Mouse (Mus musculus) embryonic facial prominence, embryonic 13.5 days (tissue): ENCODE results near the gene Slc38a1. TPM values are rescaled to one million over a fixed set of nuclear protein-coding genes. Genes with fewer than 3 reads are reported as not detected.

ENCODE experiments used
- ATAC-seq: fragments of 200-750 bp; cut with Nextera tagmentation; 2 replicates; pipeline ENCODE4 v1.8.0; 2017; ENCODE audit warnings: low read depth; ENCODE audit not compliant: insufficient number of reproducible peaks, insufficient read depth, low FRiP score, low TSS enrichment
- H3K27ac ChIP-seq: fragments of 300-500 bp; sonication (generic); 2 replicates; pipeline ENCODE4 v1.5.1; 2015; ENCODE audit warnings: moderate library complexity, mild to moderate bottlenecking, inconsistent platforms
- H3K27me3 ChIP-seq: fragments of 300-500 bp; sonication (generic); 2 replicates; pipeline ENCODE4 v1.6.1; 2015; ENCODE audit warnings: mild to moderate bottlenecking, inconsistent platforms
- H3K36me3 ChIP-seq: fragments of 300-500 bp; sonication (generic); 2 replicates; pipeline ENCODE4 v1.6.1; 2015; ENCODE audit warnings: mild to moderate bottlenecking, inconsistent platforms
- H3K4me1 ChIP-seq: fragments of 300-500 bp; sonication (generic); 2 replicates; pipeline ENCODE4 v1.6.1; 2015; ENCODE audit warnings: inconsistent platforms
- H3K4me2 ChIP-seq: fragments of 300-500 bp; sonication (generic); 2 replicates; pipeline ENCODE4 v1.6.1; 2015; ENCODE audit warnings: moderate library complexity, mild to moderate bottlenecking, inconsistent platforms
- H3K4me3 ChIP-seq: fragments of 300-500 bp; sonication (generic); 2 replicates; pipeline ENCODE4 v1.5.1; 2015; ENCODE audit warnings: mild to moderate bottlenecking, inconsistent platforms
- H3K9ac ChIP-seq: fragments of 300-500 bp; sonication (generic); 2 replicates; pipeline ENCODE4 v1.6.1; 2015; ENCODE audit warnings: mild to moderate bottlenecking, inconsistent platforms
- H3K9me3 ChIP-seq: fragments of 300-500 bp; sonication (generic); 2 replicates; pipeline ENCODE4 v1.6.1; 2016; ENCODE audit warnings: inconsistent platforms
- WGBS: fragments of 180-500 bp; shearing (Covaris S2); methylation state at CpG from one replicate; pipeline ENCODE4 v1.1.7; 2015; ENCODE audit warnings: mixed read lengths; 5-methylcytosine and 5-hydroxymethylcytosine counted together
- polyA plus RNA-seq: library from polyadenylated mRNA; unstranded; fragments of >200 nt; fragmentation: Nextera tagmentation; extraction: Ambion mirVana; gene quantifications from 2 replicates; pipeline ENCODE4 v1.2.1, GENCODE M21; 2015

The Slc38a1 gene
- 64.2 and 74.6 TPM in 2 replicates for polyA plus RNA-seq

GRCm38 (mm10) chr15:96642436-96643405 is at the start of gene Slc38a1:
Gene Slc38a1 (minus strand): TSS chr15:96642913.
- peaks cover 5% of the 10 kb centered on the region for H3K36me3 ChIP-seq
- H3K4me1 ChIP-seq, result peaks cover 33% of the 10 kb centered on the region
- H3K4me3 ChIP-seq, result peak within 1 kb of the TSS; percentile 64
- peak within 1 kb of the TSS; percentile 90 for H3K4me2 ChIP-seq
- peak within 1 kb of the TSS; percentile 93 for H3K27ac ChIP-seq
- no peaks in the 10 kb centered on the region for H3K27me3 ChIP-seq
- under 1% methylated on average over 70 of the region's 70 CpGs for WGBS
- peak; percentile 81 for ATAC-seq
- peak within 1 kb of the TSS; percentile 89 for H3K9ac ChIP-seq
- H3K9me3 ChIP-seq, result no peaks in the 10 kb centered on the region

- Histone ChIP-seq H3K4me1 (peaks cover 34% of the 10 kb centered on the region), H3K4me3 (no peak overlapping the region), H3K36me3 (peaks cover 85% of the 10 kb centered on the region), H3K4me2 (no peak overlapping the region), H3K9me3 (no peaks in the 10 kb centered on the region), H3K27me3 (no peaks in the 10 kb centered on the region), H3K27ac (0 out of 2 replicates have a peak overlapping the region, but pooled peaks have one; percentile 16), H3K9ac (no peak overlapping the region)
- WGBS, result 94% methylated on average over 11 of the region's 11 CpGs
- ATAC-seq, result no peak
Measured at GRCm38 (mm10) chr15:96692401-96692800, 49.7 kb upstream of the Slc38a1 start.

GRCm38 (mm10) chr15:96691381-96691780 is 48.7 kb upstream of the Slc38a1 start:
- Histone ChIP-seq H3K9me3 (no peaks in the 10 kb centered on the region), H3K27ac (no peak overlapping the region), H3K4me2 (no peak overlapping the region), H3K36me3 (peaks cover 87% of the 10 kb centered on the region), H3K27me3 (no peaks in the 10 kb centered on the region), H3K4me1 (peaks cover 24% of the 10 kb centered on the region), H3K9ac (no peak overlapping the region), H3K4me3 (no peak overlapping the region)
- ATAC-seq, result no peak
- WGBS, result 89% methylated on average over 15 of the region's 15 CpGs

GRCm38 (mm10) chr15:96690829-96691228 is 48.1 kb upstream of the Slc38a1 start:
- no peak overlapping the region for H3K4me2 ChIP-seq
- peaks cover 86% of the 10 kb centered on the region for H3K36me3 ChIP-seq
- ATAC-seq, result no peak
- no peak overlapping the region for H3K9ac ChIP-seq
- no peaks in the 10 kb centered on the region for H3K9me3 ChIP-seq
- H3K27me3 ChIP-seq, result no peaks in the 10 kb centered on the region
- no peak overlapping the region for H3K27ac ChIP-seq
- no peak overlapping the region for H3K4me3 ChIP-seq
- peaks cover 19% of the 10 kb centered on the region for H3K4me1 ChIP-seq
- 91% methylated on average over 13 of the region's 13 CpGs for WGBS

- Histone ChIP-seq H3K27ac (no peak overlapping the region), H3K4me1 (0 out of 2 replicates have a peak, but pooled peaks cover 11% of the 10 kb centered on the region), H3K27me3 (no peaks in the 10 kb centered on the region), H3K36me3 (peaks cover 77% of the 10 kb centered on the region), H3K9ac (no peak overlapping the region), H3K9me3 (no peaks in the 10 kb centered on the region), H3K4me3 (no peak overlapping the region), H3K4me2 (no peak overlapping the region)
- WGBS, result 84% methylated on average over 9 of the region's 9 CpGs
- ATAC-seq, result no peak
Measured at GRCm38 (mm10) chr15:96689919-96690318, 47.2 kb upstream of the Slc38a1 start.

- Histone ChIP-seq H3K36me3 (peaks cover 67% of the 10 kb centered on the region), H3K9me3 (no peaks in the 10 kb centered on the region), H3K27me3 (no peaks in the 10 kb centered on the region), H3K4me1 (0 out of 2 replicates have a peak, but pooled peaks cover 6% of the 10 kb centered on the region), H3K4me3 (no peak overlapping the region), H3K9ac (no peak overlapping the region), H3K4me2 (no peak overlapping the region), H3K27ac (no peak overlapping the region)
- 90% methylated on average over 12 of the region's 12 CpGs for WGBS
- no peak for ATAC-seq
Measured at GRCm38 (mm10) chr15:96688784-96689318, 46.1 kb upstream of the Slc38a1 start.

GRCm38 (mm10) chr15:96688036-96688435 is 45.3 kb upstream of the Slc38a1 start:
- no peak overlapping the region for H3K4me2 ChIP-seq
- H3K36me3 ChIP-seq, result peaks cover 58% of the 10 kb centered on the region
- H3K9ac ChIP-seq, result no peak overlapping the region
- WGBS, result 79% methylated on average over 6 of the region's 6 CpGs
- no peaks in the 10 kb centered on the region for H3K27me3 ChIP-seq
- peak; percentile 28; the same call in 1 of the 2 replicates for ATAC-seq
- H3K9me3 ChIP-seq, result no peaks in the 10 kb centered on the region
- no peaks in the 10 kb centered on the region for H3K4me1 ChIP-seq
- no peak overlapping the region for H3K4me3 ChIP-seq
- H3K27ac ChIP-seq, result no peak overlapping the region

GRCm38 (mm10) chr15:96687366-96687765 is 44.7 kb upstream of the Slc38a1 start:
- Histone ChIP-seq H3K36me3 (peaks cover 52% of the 10 kb centered on the region), H3K4me3 (no peak overlapping the region), H3K9me3 (no peaks in the 10 kb centered on the region), H3K27ac (no peak overlapping the region), H3K4me1 (peaks cover 4% of the 10 kb centered on the region; the same call in 1 of the 2 replicates), H3K4me2 (no peak overlapping the region), H3K27me3 (no peaks in the 10 kb centered on the region), H3K9ac (no peak overlapping the region)
- no peak for ATAC-seq
- WGBS, result 69% methylated on average over 1 of the region's 1 CpGs

GRCm38 (mm10) chr15:96686201-96687159 is 43.8 kb upstream of the Slc38a1 start:
- H3K36me3 ChIP-seq, result peaks cover 43% of the 10 kb centered on the region
- no peak for ATAC-seq
- WGBS, result 80% methylated on average over 9 of the region's 9 CpGs

GRCm38 (mm10) chr15:96685273-96685672 is 42.6 kb upstream of the Slc38a1 start:
- H3K4me1 ChIP-seq, result peaks cover 6% of the 10 kb centered on the region; the same call in 1 of the 2 replicates
- no peak overlapping the region for H3K4me3 ChIP-seq
- H3K27ac ChIP-seq, result no peak overlapping the region
- no peaks in the 10 kb centered on the region for H3K27me3 ChIP-seq
- no peak for ATAC-seq
- no peak overlapping the region for H3K9ac ChIP-seq
- H3K9me3 ChIP-seq, result no peaks in the 10 kb centered on the region
- H3K36me3 ChIP-seq, result peaks cover 31% of the 10 kb centered on the region
- no peak overlapping the region for H3K4me2 ChIP-seq
- 67% methylated on average over 6 of the region's 6 CpGs for WGBS

More at GRCm38 (mm10) chr15:96686201-96687159, 43.8 kb upstream of the Slc38a1 start:
- no peaks in the 10 kb centered on the region for H3K9me3 ChIP-seq
- no peak overlapping the region for H3K9ac ChIP-seq
- peaks cover 6% of the 10 kb centered on the region; the same call in 1 of the 2 replicates for H3K4me1 ChIP-seq
- H3K27me3 ChIP-seq, result no peaks in the 10 kb centered on the region
- no peak overlapping the region for H3K27ac ChIP-seq
- no peak overlapping the region for H3K4me2 ChIP-seq
- no peak overlapping the region for H3K4me3 ChIP-seq
